Mouse (Mus musculus) limb, embryonic 10.5 days (tissue): ENCODE measurements around the gene Crip1. TPM values are rescaled to one million over a fixed set of nuclear protein-coding genes. Genes with fewer than 3 reads are reported as not detected.
A peak's percentile ranks its signal among the peaks of the same experiment; 100 is the strongest.

ENCODE experiments used
- DNase-seq: peaks from one replicate; pipeline ENCODE4 v3.0.0-alpha.2; 2017; ENCODE audit warnings: low spot score
- H3K27ac ChIP-seq: fragments of 300-500 bp; sonication (generic); 2 replicates; pipeline ENCODE4 v1.5.1; 2016; ENCODE audit warnings: mild to moderate bottlenecking
- H3K27me3 ChIP-seq: fragments of 300-500 bp; sonication (generic); 2 replicates; pipeline ENCODE4 v1.6.1; 2016; ENCODE audit warnings: low read depth, mild to moderate bottlenecking; ENCODE audit not compliant: poor library complexity, severe bottlenecking
- H3K36me3 ChIP-seq: fragments of 300-500 bp; sonication (generic); 2 replicates; pipeline ENCODE4 v1.6.1; 2016; ENCODE audit warnings: mild to moderate bottlenecking, moderate library complexity
- H3K4me1 ChIP-seq: fragments of 300-500 bp; sonication (generic); 2 replicates; pipeline ENCODE4 v1.6.1; 2016
- H3K4me3 ChIP-seq: fragments of 300-500 bp; sonication (generic); 2 replicates; pipeline ENCODE4 v1.5.1; 2016; ENCODE audit warnings: mild to moderate bottlenecking, moderate library complexity
- H3K9me3 ChIP-seq: fragments of 300-500 bp; sonication (generic); replicated peaks from 2 replicates; pipeline ENCODE4 v1.6.1; 2016; ENCODE audit warnings: mild to moderate bottlenecking
- WGBS: fragments of 180-500 bp; shearing (Covaris S2); methylation state at CpG from one replicate; pipeline ENCODE4 v1.1.7; 2016; 5-methylcytosine and 5-hydroxymethylcytosine counted together
- polyA plus RNA-seq: library from polyadenylated mRNA; unstranded; fragments of >200 nt; fragmentation: Nextera tagmentation; extraction: Ambion mirVana; gene quantifications from 2 replicates; pipeline ENCODE4 v1.2.1, GENCODE M21; 2016

Gene Crip1
- polyA plus RNA-seq, 1 experiment from 2014 or later: 61.0 TPM

GRCm38 (mm10) chr12:113154747-113155075 lies 8.6 kb downstream of the Crip1 start:
- 79% methylated on average over 6 of the region's 6 CpGs for WGBS
- peak overlapping the region; percentile 83; the same call in 1 of the 2 replicates for H3K27ac ChIP-seq
- H3K4me3 ChIP-seq: peak overlapping the region; percentile 74
- peaks cover 56% of the 10 kb centered on the region for H3K27me3 ChIP-seq
- peaks cover 44% of the 10 kb centered on the region for H3K4me1 ChIP-seq
- no peak for DNase-seq
- no peaks in the 10 kb centered on the region for H3K9me3 ChIP-seq
- H3K36me3 ChIP-seq: peaks cover 9% of the 10 kb centered on the region; the same call in 1 of the 2 replicates

- Histone ChIP-seq H3K27ac (peak overlapping the region; percentile 83), H3K4me1 (peaks cover 44% of the 10 kb centered on the region), H3K9me3 (no peaks in the 10 kb centered on the region), H3K36me3 (peaks cover 13% of the 10 kb centered on the region; the same call in 1 of the 2 replicates), H3K4me3 (peak overlapping the region; percentile 74), H3K27me3 (peaks cover 51% of the 10 kb centered on the region)
- 5% methylated on average over 32 of the region's 32 CpGs for WGBS
- peak; percentile 62 for DNase-seq
These were observed 9.1 kb downstream of the Crip1 start for GRCm38 (mm10) chr12:113155076-113155771.

GRCm38 (mm10) chr12:113155887-113156539 lies 9.9 kb downstream of the Crip1 start, which contains the start of gene Tedc1:
Tedc1 (plus strand) TSS chr12:113156421.
- no peaks in the 10 kb centered on the region for H3K9me3 ChIP-seq
- DNase-seq: peak; percentile 99
- peak within 1 kb of the TSS; percentile 83 for H3K27ac ChIP-seq
- H3K4me3 ChIP-seq: peak within 1 kb of the TSS; percentile 74
- WGBS: under 1% methylated on average over 46 of the region's 46 CpGs
- H3K27me3 ChIP-seq: peaks cover 43% of the 10 kb centered on the region
- peaks cover 43% of the 10 kb centered on the region for H3K4me1 ChIP-seq
- H3K36me3 ChIP-seq: peaks cover 20% of the 10 kb centered on the region

- Histone ChIP-seq H3K36me3 (peaks cover 25% of the 10 kb centered on the region), H3K4me3 (peak overlapping the region; percentile 74), H3K9me3 (no peaks in the 10 kb centered on the region), H3K27me3 (peaks cover 38% of the 10 kb centered on the region), H3K27ac (peak overlapping the region; percentile 83), H3K4me1 (peaks cover 38% of the 10 kb centered on the region)
- WGBS: under 1% methylated on average over 23 of the region's 23 CpGs
- no peak for DNase-seq
These were observed 10.4 kb downstream of the Crip1 start for GRCm38 (mm10) chr12:113156540-113156929.

- H3K4me1 ChIP-seq: peaks cover 33% of the 10 kb centered on the region
These were observed 10.9 kb downstream of the Crip1 start for GRCm38 (mm10) chr12:113157002-113157401.

GRCm38 (mm10) chr12:113157521-113157920 lies 11.4 kb downstream of the Crip1 start:
- no peak overlapping the region for H3K27ac ChIP-seq
- H3K4me3 ChIP-seq: peak overlapping the region; percentile 74; the same call in 1 of the 2 replicates
- H3K9me3 ChIP-seq: no peaks in the 10 kb centered on the region
- WGBS: 90% methylated on average over 8 of the region's 8 CpGs
- DNase-seq: no peak
- H3K36me3 ChIP-seq: peaks cover 35% of the 10 kb centered on the region
- peaks cover 28% of the 10 kb centered on the region for H3K4me1 ChIP-seq
- peaks cover 28% of the 10 kb centered on the region for H3K27me3 ChIP-seq

More at GRCm38 (mm10) chr12:113157002-113157401, 10.9 kb downstream of the Crip1 start:
- Histone ChIP-seq H3K36me3 (peaks cover 30% of the 10 kb centered on the region), H3K27me3 (peaks cover 33% of the 10 kb centered on the region), H3K4me3 (peak overlapping the region; percentile 74), H3K9me3 (no peaks in the 10 kb centered on the region), H3K27ac (peak overlapping the region; percentile 83)
- 44% methylated on average over 8 of the region's 8 CpGs for WGBS
- no peak for DNase-seq

GRCm38 (mm10) chr12:113157971-113158370 lies 11.9 kb downstream of the Crip1 start:
- 88% methylated on average over 8 of the region's 8 CpGs for WGBS
- DNase-seq: no peak
- H3K4me3 ChIP-seq: no peak overlapping the region
- H3K27me3 ChIP-seq: peaks cover 23% of the 10 kb centered on the region
- peaks cover 40% of the 10 kb centered on the region for H3K36me3 ChIP-seq
- no peak overlapping the region for H3K27ac ChIP-seq
- H3K4me1 ChIP-seq: peaks cover 28% of the 10 kb centered on the region
- H3K9me3 ChIP-seq: no peaks in the 10 kb centered on the region

GRCm38 (mm10) chr12:113163561-113164006 lies 17.5 kb downstream of the Crip1 start:
- no peaks in the 10 kb centered on the region for H3K27me3 ChIP-seq
- no peak for DNase-seq
- no peaks in the 10 kb centered on the region for H3K9me3 ChIP-seq
- H3K36me3 ChIP-seq: peaks cover 56% of the 10 kb centered on the region
- 91% methylated on average over 11 of the region's 11 CpGs for WGBS
- no peaks in the 10 kb centered on the region for H3K4me1 ChIP-seq
- no peak overlapping the region for H3K4me3 ChIP-seq
- H3K27ac ChIP-seq: no peak overlapping the region

- 82% methylated on average over 9 of the region's 9 CpGs for WGBS
- DNase-seq: no peak
- Histone ChIP-seq H3K27ac (no peak overlapping the region), H3K4me1 (no peaks in the 10 kb centered on the region), H3K36me3 (peaks cover 21% of the 10 kb centered on the region), H3K4me3 (no peak overlapping the region), H3K9me3 (no peaks in the 10 kb centered on the region), H3K27me3 (no peaks in the 10 kb centered on the region)
These were observed 22.0 kb downstream of the Crip1 start for GRCm38 (mm10) chr12:113168031-113168536.

GRCm38 (mm10) chr12:113176960-113177725 lies 31.0 kb downstream of the Crip1 start:
- Histone ChIP-seq H3K4me1 (no peaks in the 10 kb centered on the region), H3K36me3 (no peaks in the 10 kb centered on the region), H3K27me3 (no peaks in the 10 kb centered on the region), H3K9me3 (no peaks in the 10 kb centered on the region), H3K27ac (no peak overlapping the region), H3K4me3 (no peak overlapping the region)
- DNase-seq: no peak
- WGBS: 91% methylated on average over 18 of the region's 18 CpGs

GRCm38 (mm10) chr12:113181020-113181419 lies 34.9 kb downstream of the Crip1 start:
- Histone ChIP-seq H3K27me3 (peaks cover 15% of the 10 kb centered on the region), H3K9me3 (no peaks in the 10 kb centered on the region), H3K4me3 (no peak overlapping the region), H3K4me1 (peaks cover 11% of the 10 kb centered on the region), H3K27ac (no peak overlapping the region), H3K36me3 (no peaks in the 10 kb centered on the region)
- WGBS: 58% methylated on average over 4 of the region's 4 CpGs
- DNase-seq: no peak

GRCm38 (mm10) chr12:113184945-113185344 lies 38.8 kb downstream of the Crip1 start:
- H3K27ac ChIP-seq: no peak overlapping the region
- peaks cover 20% of the 10 kb centered on the region for H3K36me3 ChIP-seq
- DNase-seq: no peak
- H3K27me3 ChIP-seq: peaks cover 40% of the 10 kb centered on the region
- H3K4me1 ChIP-seq: peaks cover 32% of the 10 kb centered on the region
- 59% methylated on average over 5 of the region's 5 CpGs for WGBS
- peak overlapping the region; percentile 76; the same call in 1 of the 2 replicates for H3K4me3 ChIP-seq
- no peaks in the 10 kb centered on the region for H3K9me3 ChIP-seq
